Mouse (Mus musculus): Measurements from ENCODE around the gene Zfp874a. TPM values are rescaled to one million over a fixed set of nuclear protein-coding genes. Genes with fewer than 3 reads are reported as not detected.
"Not testable (repeated sequence)": the region's sequence is repeated elsewhere in the genome, so short reads cannot be mapped to it uniquely, and the experiment has no call there.

The Zfp874a gene
- polyA plus RNA-seq, 1 experiment from 2014 or later: 7.3 TPM

- not testable (repeated sequence) for H3K4me2 ChIP-seq (ENCODE audit: low read depth, low read length); ATAC-seq (ENCODE audit: low read depth)
- WGBS (ENCODE audit: insufficient replicate concordance): 23% methylated on average over 2 of the region's 5 CpGs
Measured at GRCm38 (mm10) chr13:67463506-67464185, 12.2 kb upstream of the Zfp874a start.

GRCm38 (mm10) chr13:67452021-67452309, 541 bp upstream of the Zfp874a start:
- Histone ChIP-seq H3K4me3 (ENCODE audit: low read depth, low read length) (peak overlapping the region; percentile 73), H3K27me3 (ENCODE audit: control insufficient read depth, insufficient read depth, low read depth, low read length) (no peaks in the 10 kb centered on the region), H3K4me1 (ENCODE audit: control insufficient read depth, low read depth, low read length) (no peaks in the 10 kb centered on the region; the same call in 1 of the 2 replicates), H3K4me2 (ENCODE audit: low read depth, low read length) (peak overlapping the region; percentile 68), H3K27ac (ENCODE audit: low read length) (peak overlapping the region; percentile 44; the same call in 1 of the 2 replicates), H3K36me3 (ENCODE audit: control insufficient read depth, insufficient read depth) (peaks cover 3% of the 10 kb centered on the region; the same call in 1 of the 2 replicates), H3K9me3 (replicated peaks; ENCODE audit: control insufficient read depth, low read length) (no peaks in the 10 kb centered on the region), H3K9ac (ENCODE audit: low read depth, low read length) (peak overlapping the region; percentile 58; the same call in 1 of the 2 replicates)
- 10% methylated on average over 3 of the region's 3 CpGs for WGBS (ENCODE audit: insufficient replicate concordance)
- no peak for ATAC-seq (ENCODE audit: low read depth)

More at GRCm38 (mm10) chr13:67463506-67464185, 12.2 kb upstream of the Zfp874a start:
- not testable (repeated sequence) for H3K9ac ChIP-seq (ENCODE audit: low read depth, low read length); H3K4me3 ChIP-seq (ENCODE audit: low read depth, low read length); H3K27ac ChIP-seq (ENCODE audit: low read length); H3K4me1 ChIP-seq (ENCODE audit: control insufficient read depth, low read depth, low read length); H3K9me3 ChIP-seq (replicated peaks; ENCODE audit: control insufficient read depth, low read length); H3K27me3 ChIP-seq (ENCODE audit: control insufficient read depth, insufficient read depth, low read depth, low read length); H3K36me3 ChIP-seq (ENCODE audit: control insufficient read depth, insufficient read depth)

GRCm38 (mm10) chr13:67437095-67437494, 14.3 kb downstream of the Zfp874a start:
- not testable (repeated sequence) for H3K27me3 ChIP-seq (ENCODE audit: control insufficient read depth, insufficient read depth, low read depth, low read length); H3K9ac ChIP-seq (ENCODE audit: low read depth, low read length); H3K4me2 ChIP-seq (ENCODE audit: low read depth, low read length); H3K4me1 ChIP-seq (ENCODE audit: control insufficient read depth, low read depth, low read length); H3K36me3 ChIP-seq (ENCODE audit: control insufficient read depth, insufficient read depth); H3K27ac ChIP-seq (ENCODE audit: low read length); H3K9me3 ChIP-seq (replicated peaks; ENCODE audit: control insufficient read depth, low read length); ATAC-seq (ENCODE audit: low read depth); H3K4me3 ChIP-seq (ENCODE audit: low read depth, low read length)
- no CpG with 5 or more reads among the region's 3 CpGs for WGBS (ENCODE audit: insufficient replicate concordance)

- Histone ChIP-seq H3K9me3 (replicated peaks; ENCODE audit: control insufficient read depth, low read length) (no peaks in the 10 kb centered on the region), H3K4me3 (ENCODE audit: low read depth, low read length) (no peak overlapping the region), H3K4me2 (ENCODE audit: low read depth, low read length) (no peak overlapping the region), H3K27ac (ENCODE audit: low read length) (no peak overlapping the region), H3K4me1 (ENCODE audit: control insufficient read depth, low read depth, low read length) (no peaks in the 10 kb centered on the region), H3K27me3 (ENCODE audit: control insufficient read depth, insufficient read depth, low read depth, low read length) (no peaks in the 10 kb centered on the region), H3K36me3 (ENCODE audit: control insufficient read depth, insufficient read depth) (no peaks in the 10 kb centered on the region), H3K9ac (ENCODE audit: low read depth, low read length) (no peak overlapping the region)
- 58% methylated on average over 3 of the region's 3 CpGs for WGBS (ENCODE audit: insufficient replicate concordance)
- no peak for ATAC-seq (ENCODE audit: low read depth)
Measured at GRCm38 (mm10) chr13:67428116-67428515, 23.3 kb downstream of the Zfp874a start.

GRCm38 (mm10) chr13:67425699-67426098, 25.7 kb downstream of the Zfp874a start:
- H3K36me3 ChIP-seq (ENCODE audit: control insufficient read depth, insufficient read depth); H3K9ac ChIP-seq (ENCODE audit: low read depth, low read length); H3K4me1 ChIP-seq (ENCODE audit: control insufficient read depth, low read depth, low read length); H3K4me2 ChIP-seq (ENCODE audit: low read depth, low read length); H3K4me3 ChIP-seq (ENCODE audit: low read depth, low read length); H3K27me3 ChIP-seq (ENCODE audit: control insufficient read depth, insufficient read depth, low read depth, low read length); H3K27ac ChIP-seq (ENCODE audit: low read length); H3K9me3 ChIP-seq (replicated peaks; ENCODE audit: control insufficient read depth, low read length); ATAC-seq (ENCODE audit: low read depth): not testable (repeated sequence)

GRCm38 (mm10) chr13:67422532-67422931, 28.9 kb downstream of the Zfp874a start:
- WGBS (ENCODE audit: insufficient replicate concordance): 80% methylated on average over 2 of the region's 2 CpGs
- not testable (repeated sequence) for H3K9ac ChIP-seq (ENCODE audit: low read depth, low read length); H3K27me3 ChIP-seq (ENCODE audit: control insufficient read depth, insufficient read depth, low read depth, low read length); H3K36me3 ChIP-seq (ENCODE audit: control insufficient read depth, insufficient read depth); H3K4me3 ChIP-seq (ENCODE audit: low read depth, low read length); ATAC-seq (ENCODE audit: low read depth); H3K4me2 ChIP-seq (ENCODE audit: low read depth, low read length); H3K27ac ChIP-seq (ENCODE audit: low read length); H3K9me3 ChIP-seq (replicated peaks; ENCODE audit: control insufficient read depth, low read length); H3K4me1 ChIP-seq (ENCODE audit: control insufficient read depth, low read depth, low read length)

- H3K4me2 ChIP-seq (ENCODE audit: low read depth, low read length): peak within 1 kb of the TSS; percentile 84
Measured at GRCm38 (mm10) chr13:67421207-67421857, 30.1 kb downstream of the Zfp874a start, which contains the start of gene Zfp459. Gene Zfp459, minus strand, starts transcription at chr13:67421418.

GRCm38 (mm10) chr13:67420558-67421206, 30.7 kb downstream of the Zfp874a start:
- H3K4me3 ChIP-seq (ENCODE audit: low read depth, low read length): peak overlapping the region; percentile 68
- H3K27me3 ChIP-seq (ENCODE audit: control insufficient read depth, insufficient read depth, low read depth, low read length): no peaks in the 10 kb centered on the region
- 30% methylated on average over 11 of the region's 11 CpGs for WGBS (ENCODE audit: insufficient replicate concordance)
- no peaks in the 10 kb centered on the region for H3K9me3 ChIP-seq (replicated peaks; ENCODE audit: control insufficient read depth, low read length)
- H3K36me3 ChIP-seq (ENCODE audit: control insufficient read depth, insufficient read depth): no peaks in the 10 kb centered on the region
- peak overlapping the region; percentile 84 for H3K4me2 ChIP-seq (ENCODE audit: low read depth, low read length)
- H3K27ac ChIP-seq (ENCODE audit: low read length): no peak overlapping the region
- H3K9ac ChIP-seq (ENCODE audit: low read depth, low read length): peak overlapping the region; percentile 59
- peaks cover 6% of the 10 kb centered on the region for H3K4me1 ChIP-seq (ENCODE audit: control insufficient read depth, low read depth, low read length)
- ATAC-seq (ENCODE audit: low read depth): no peak

More at GRCm38 (mm10) chr13:67421207-67421857, 30.1 kb downstream of the Zfp874a start, which contains the start of gene Zfp459:
- peak; percentile 59 for ATAC-seq (ENCODE audit: low read depth)
- Histone ChIP-seq H3K36me3 (ENCODE audit: control insufficient read depth, insufficient read depth) (no peaks in the 10 kb centered on the region), H3K9me3 (replicated peaks; ENCODE audit: control insufficient read depth, low read length) (no peaks in the 10 kb centered on the region), H3K9ac (ENCODE audit: low read depth, low read length) (peak within 1 kb of the TSS; percentile 59), H3K4me1 (ENCODE audit: control insufficient read depth, low read depth, low read length) (peaks cover 6% of the 10 kb centered on the region), H3K27me3 (ENCODE audit: control insufficient read depth, insufficient read depth, low read depth, low read length) (no peaks in the 10 kb centered on the region), H3K4me3 (ENCODE audit: low read depth, low read length) (peak within 1 kb of the TSS; percentile 68), H3K27ac (ENCODE audit: low read length) (no peak within 1 kb of the TSS)
- WGBS (ENCODE audit: insufficient replicate concordance): 3% methylated on average over 22 of the region's 22 CpGs

GRCm38 (mm10) chr13:67416811-67417210, 34.6 kb downstream of the Zfp874a start:
- no peak overlapping the region for H3K4me2 ChIP-seq (ENCODE audit: low read depth, low read length)
- H3K9ac ChIP-seq (ENCODE audit: low read depth, low read length): no peak overlapping the region
- H3K27me3 ChIP-seq (ENCODE audit: control insufficient read depth, insufficient read depth, low read depth, low read length): no peaks in the 10 kb centered on the region
- 75% methylated on average over 3 of the region's 3 CpGs for WGBS (ENCODE audit: insufficient replicate concordance)
- no peak overlapping the region for H3K27ac ChIP-seq (ENCODE audit: low read length)
- no peaks in the 10 kb centered on the region for H3K9me3 ChIP-seq (replicated peaks; ENCODE audit: control insufficient read depth, low read length)
- no peak overlapping the region for H3K4me3 ChIP-seq (ENCODE audit: low read depth, low read length)
- H3K36me3 ChIP-seq (ENCODE audit: control insufficient read depth, insufficient read depth): no peaks in the 10 kb centered on the region
- no peak for ATAC-seq (ENCODE audit: low read depth)
- H3K4me1 ChIP-seq (ENCODE audit: control insufficient read depth, low read depth, low read length): peaks cover 6% of the 10 kb centered on the region
